Mouse (Mus musculus): ENCODE data around the gene Kcnf1.

GRCm38 (mm10) chr12:17225012-17225411 is 48.3 kb upstream of the Kcnf1 start:
- TF ChIP-seq POLR2A (IDR thresholded peaks at IDR 0.05; ENCODE audit: low read depth, low read length) (no peak), CTCF (conservative IDR thresholded peaks at IDR 0.05; ENCODE audit: insufficient read depth, insufficient read length, low read depth, low read length) (no peak)
